Mouse (Mus musculus) CH12.LX (cell line): ENCODE data around the gene Kcnip4. TPM values are rescaled to one million over a fixed set of nuclear protein-coding genes. Genes with fewer than 3 reads are reported as not detected.

Source experiments
- DNase-seq: peaks from one replicate; pipeline ENCODE4 v3.0.0-alpha.2; 2013; ENCODE audit errors: extremely low read depth
- H3K27ac ChIP-seq: 2 replicates; pipeline ENCODE4 v1.5.1; 2012; ENCODE audit warnings: low read depth, mild to moderate bottlenecking, control low read depth, moderate library complexity; ENCODE audit not compliant: insufficient read depth
- H3K27me3 ChIP-seq: replicated peaks from 2 replicates; pipeline ENCODE3; 2012; ENCODE audit warnings: inconsistent platforms
- H3K36me3 ChIP-seq, 2 experiments: replicated peaks in 1 of 2; 2 replicates each; pipeline versions ENCODE3 to v1.6.1; 2012; ENCODE audit warnings: inconsistent platforms in 1 of 2, low read length in 1 of 2, mild to moderate bottlenecking in 1 of 2, mixed read lengths in 1 of 2, moderate library complexity in 1 of 2; ENCODE audit not compliant: control insufficient read depth in 1 of 2, insufficient read depth in 1 of 2
- H3K4me1 ChIP-seq, 2 experiments: 2 replicates each; pipeline ENCODE4 v1.6.1; 2012; ENCODE audit warnings: inconsistent platforms in 1 of 2, moderate library complexity in 1 of 2; ENCODE audit not compliant: insufficient read depth in 2 of 2, control insufficient read depth in 1 of 2
- H3K4me2 ChIP-seq: 2 replicates; pipeline ENCODE4 v1.6.1; 2012; ENCODE audit warnings: low read depth, mild to moderate bottlenecking, control low read depth; ENCODE audit not compliant: poor library complexity, insufficient read depth, severe bottlenecking
- H3K4me3 ChIP-seq, 3 experiments: fragments of 150-350 bp in 1 of 3; sonication (generic) in 1 of 3; replicated peaks in 1 of 3; 2 replicates each; pipeline versions ENCODE3 to v1.5.1; 2011 to 2012; ENCODE audit warnings: low read depth in 2 of 3, low read length in 2 of 3, mild to moderate bottlenecking in 2 of 3, moderate library complexity in 2 of 3, control low read depth in 1 of 3, improper control_type of control experiment in 1 of 3, inconsistent platforms in 1 of 3, mixed read lengths in 1 of 3; ENCODE audit not compliant: poor library complexity in 1 of 3
- H3K79me2 ChIP-seq: replicated peaks from 2 replicates; pipeline ENCODE4 v1.6.1; 2012; ENCODE audit warnings: mild to moderate bottlenecking, moderate library complexity; ENCODE audit not compliant: control insufficient read depth, poor library complexity, insufficient read depth, severe bottlenecking; ENCODE audit errors: extremely low read depth
- H3K9ac ChIP-seq: 2 replicates; pipeline ENCODE4 v1.6.1; 2012; ENCODE audit warnings: low read depth, mild to moderate bottlenecking, control low read depth, moderate library complexity; ENCODE audit not compliant: insufficient read depth
- H3K9me3 ChIP-seq: replicated peaks from 2 replicates; pipeline ENCODE3; 2012; ENCODE audit warnings: low read length, inconsistent platforms, mixed read lengths
- BHLHE40 ChIP-seq: IDR thresholded peaks from 2 replicates; pipeline ENCODE4 v1.6.1; 2011; ENCODE audit warnings: mild to moderate bottlenecking, low read depth, low read length, improper control_type of control experiment
- CHD2 ChIP-seq: IDR thresholded peaks from 2 replicates; pipeline ENCODE4 v1.6.1; 2011; ENCODE audit warnings: low read length, improper control_type of control experiment
- CTCF ChIP-seq, 2 experiments: IDR thresholded peaks in 1 of 2; conservative IDR thresholded peaks in 1 of 2; 2 replicates each; pipeline ENCODE4 v1.5.1; 2011 to 2012; ENCODE audit warnings: low read depth in 2 of 2, low read length in 2 of 2, improper control_type of control experiment in 1 of 2, inconsistent platforms in 1 of 2, mild to moderate bottlenecking in 1 of 2, moderate library complexity in 1 of 2
- GABPA ChIP-seq: IDR thresholded peaks from 2 replicates; pipeline ENCODE4 v1.6.1; 2012; ENCODE audit warnings: low read depth, low read length, improper control_type of control experiment, inconsistent platforms; ENCODE audit not compliant: insufficient replicate concordance
- IRF4 ChIP-seq: IDR thresholded peaks from 2 replicates; pipeline ENCODE4 v1.6.1; 2014; ENCODE audit warnings: low read depth, mild to moderate bottlenecking, inconsistent platforms, low read length, improper control_type of control experiment
- JUN ChIP-seq: IDR thresholded peaks from 2 replicates; pipeline ENCODE4 v1.6.1; 2011; ENCODE audit warnings: low read depth, mild to moderate bottlenecking, low read length, improper control_type of control experiment, moderate library complexity; ENCODE audit not compliant: insufficient read depth
- JUND ChIP-seq: conservative IDR thresholded peaks from 2 replicates; pipeline ENCODE4 v1.6.1; 2011; ENCODE audit warnings: low read depth, low read length, improper control_type of control experiment
- MAX ChIP-seq: IDR thresholded peaks from 2 replicates; pipeline ENCODE4 v1.6.1; 2011; ENCODE audit warnings: low read length, improper control_type of control experiment
- MEF2A ChIP-seq: IDR thresholded peaks from 2 replicates; pipeline ENCODE4 v1.6.1; 2014; ENCODE audit warnings: low read depth, mild to moderate bottlenecking, inconsistent platforms, low read length, improper control_type of control experiment, borderline replicate concordance
- MXI1 ChIP-seq: IDR thresholded peaks from 2 replicates; pipeline ENCODE4 v1.6.1; 2011; ENCODE audit warnings: mild to moderate bottlenecking, low read depth, low read length, improper control_type of control experiment
- NRF1 ChIP-seq: IDR thresholded peaks from 2 replicates; pipeline ENCODE4 v1.6.1; 2014; ENCODE audit warnings: low read depth, mild to moderate bottlenecking, inconsistent platforms, low read length, improper control_type of control experiment, moderate library complexity
- POLR2A ChIP-seq: IDR thresholded peaks from 2 replicates; pipeline ENCODE4 v1.6.1; 2011; ENCODE audit warnings: low read depth, mild to moderate bottlenecking, improper control_type of control experiment, low read length
- RCOR1 ChIP-seq: conservative IDR thresholded peaks from 2 replicates; pipeline ENCODE4 v1.6.1; 2012; ENCODE audit warnings: low read depth, mild to moderate bottlenecking, inconsistent platforms, low read length, improper control_type of control experiment
- TBP ChIP-seq: conservative IDR thresholded peaks from 2 replicates; pipeline ENCODE4 v1.6.1; 2011; ENCODE audit warnings: low read depth, low read length, improper control_type of control experiment
- TCF12 ChIP-seq: IDR thresholded peaks from 2 replicates; pipeline ENCODE4 v1.6.1; 2014; ENCODE audit warnings: low read depth, mild to moderate bottlenecking, inconsistent platforms, low read length, improper control_type of control experiment
- UBTF ChIP-seq: IDR thresholded peaks from 2 replicates; pipeline ENCODE4 v1.6.1; 2012; ENCODE audit warnings: low read depth, mild to moderate bottlenecking, inconsistent platforms, low read length, improper control_type of control experiment, moderate library complexity
- USF2 ChIP-seq: conservative IDR thresholded peaks from 2 replicates; pipeline ENCODE4 v1.6.1; 2011; ENCODE audit warnings: low read depth, low read length, improper control_type of control experiment
- ZC3H11A ChIP-seq: IDR thresholded peaks from 2 replicates; pipeline ENCODE4 v1.6.1; 2012; ENCODE audit warnings: low read depth, mild to moderate bottlenecking, inconsistent platforms, low read length, improper control_type of control experiment
- ZNF384 ChIP-seq: IDR thresholded peaks from 2 replicates; pipeline ENCODE4 v1.6.1; 2012; ENCODE audit warnings: low read depth, low read length, improper control_type of control experiment, inconsistent platforms
- dilution Hi-C: fragments of 300-500 bp; cut with MboI; formaldehyde crosslinking; loops from 2 replicates; pipeline ENCODE4 v1.14.3; 2020; ENCODE audit warnings: low sequenced_read_pairs; ENCODE audit not compliant: extremely low pct_unique_long_range_greater_than_20kb, extremely low pct_ligation_motif_present
- in situ Hi-C: fragments of 300-500 bp; cut with MboI; formaldehyde crosslinking; loops from 3 replicates; pipeline ENCODE4 v1.14.3; 2019; ENCODE audit warnings: low sequenced_read_pairs, low pct_ligation_motif_present, low pct_unique_long_range_greater_than_20kb, mixed read lengths
- polyA plus RNA-seq: library from polyadenylated mRNA; unstranded; fragments of >175 nt; gene quantifications from 2 replicates; pipeline ENCODE4 v1.2.1, GENCODE M21; 2012; ENCODE audit warnings: low read depth; ENCODE audit not compliant: insufficient read length
- total RNA-seq, 2 experiments: library from RNA; depleted of rRNA; stranded (reverse); fragments of 300-350 nt in 1 of 2; fragments of >200 nt in 1 of 2; gene quantifications; 2 replicates each; pipeline ENCODE4 v1.2.3; 2012 to 2014

Gene Kcnip4
- total and polyA plus RNA-seq, 3 experiments, result 0.80 TPM; not detected in 2

- TF ChIP-seq CTCF (conservative IDR thresholded peaks at IDR 0.05 in 1 of 2, IDR thresholded peaks at IDR 0.05 in 1 of 2; ENCODE audit: low read depth in 2 of 2, low read length in 2 of 2), result no peak
- no peak for TF ChIP-seq TBP
- no peak for TF ChIP-seq IRF4
- TF ChIP-seq MAX, result no peak
- no peak for TF ChIP-seq JUN
- TF ChIP-seq MEF2A, result no peak
- no peak for TF ChIP-seq ZC3H11A
- TF ChIP-seq, all 38 proteins: peak for 0
- no peaks in the 10 kb centered on the region for H3K36me3 ChIP-seq
- no peaks in the 10 kb centered on the region for H3K27me3 ChIP-seq
- H3K4me2 ChIP-seq, result no peak overlapping the region
- H3K4me3 ChIP-seq, result no peak overlapping the region
- H3K79me2 ChIP-seq, result no peaks in the 10 kb centered on the region
- dilution Hi-C loops, result no loop called here
- no peak overlapping the region for H3K9ac ChIP-seq
- no peak for DNase-seq
- in situ Hi-C loops, result no loop called here
- no peak overlapping the region for H3K27ac ChIP-seq
- peaks cover 19% of the 10 kb centered on the region for H3K9me3 ChIP-seq
- no peaks in the 10 kb centered on the region for H3K4me1 ChIP-seq
These were observed 206.0 kb downstream of the Kcnip4 start for GRCm38 (mm10) chr5:49318661-49319060.

GRCm38 (mm10) chr5:49317869-49318268 lies 206.8 kb downstream of the Kcnip4 start:
- Histone ChIP-seq H3K4me2 (no peak overlapping the region), H3K79me2 (no peaks in the 10 kb centered on the region), H3K27me3 (no peaks in the 10 kb centered on the region), H3K4me1 (no peaks in the 10 kb centered on the region), H3K9me3 (peaks cover 19% of the 10 kb centered on the region), H3K4me3 (no peak overlapping the region), H3K27ac (no peak overlapping the region), H3K9ac (no peak overlapping the region), H3K36me3 (no peaks in the 10 kb centered on the region)
- dilution Hi-C loops, result no loop called here
- TF ChIP-seq CHD2 (no peak), TCF12 (no peak), USF2 (no peak), IRF4 (no peak)
- DNase-seq, result no peak
- in situ Hi-C loops, result no loop called here

DNA sequence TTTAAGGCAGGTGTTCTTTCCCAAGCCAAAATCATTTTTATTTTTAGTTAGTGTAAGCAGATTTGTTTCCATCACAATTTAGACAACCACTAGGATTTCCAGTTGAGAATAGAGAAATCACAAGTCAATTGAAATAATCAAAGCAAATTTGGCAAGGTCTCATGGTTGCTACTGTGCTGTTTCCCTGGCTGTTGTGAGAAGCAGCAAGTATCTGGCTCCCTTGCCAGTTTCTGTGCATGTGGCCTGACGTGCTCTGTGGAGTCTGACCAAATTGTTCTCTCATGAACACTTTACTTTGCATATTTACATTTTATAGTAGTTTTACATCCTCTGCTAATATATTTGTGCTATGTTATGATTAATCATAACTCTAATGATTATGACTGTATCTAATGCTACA lies 217.9 kb downstream of the Kcnip4 start:
- no peak overlapping the region for H3K9ac ChIP-seq
- dilution Hi-C loops (no loop called here), in situ Hi-C loops (no loop called here)
- H3K4me3 ChIP-seq, result no peak overlapping the region
- peaks cover 24% of the 10 kb centered on the region for H3K9me3 ChIP-seq
- no peak overlapping the region for H3K4me2 ChIP-seq
- no peaks in the 10 kb centered on the region for H3K4me1 ChIP-seq
- no peaks in the 10 kb centered on the region for H3K79me2 ChIP-seq
- no peaks in the 10 kb centered on the region for H3K27me3 ChIP-seq
- TF ChIP-seq RCOR1 (no peak), UBTF (no peak), BHLHE40 (no peak), JUN (no peak), CHD2 (no peak), GABPA (no peak), MXI1 (no peak), NRF1 (no peak), JUND (no peak), POLR2A (no peak), ZNF384 (no peak)
- TF ChIP-seq, all 38 proteins: peak for 0
- H3K27ac ChIP-seq, result no peak overlapping the region
- DNase-seq, result no peak
- no peaks in the 10 kb centered on the region for H3K36me3 ChIP-seq
